Mouse (Mus musculus): ENCODE data around the gene Pak1ip1. TPM values are rescaled to one million over a fixed set of nuclear protein-coding genes. Genes with fewer than 3 reads are reported as not detected.

The Pak1ip1 gene
- polyA plus RNA-seq, 1 experiment from 2014 or later: 76.6 TPM

GRCm38 (mm10) chr13:41030098-41030497 lies 29.3 kb downstream of the Pak1ip1 start:
- H3K4me1 ChIP-seq (replicated peaks): peaks cover 41% of the 10 kb centered on the region
- no peaks in the 10 kb centered on the region for H3K27me3 ChIP-seq
- 27% methylated on average over 5 of the region's 5 CpGs for WGBS (ENCODE audit: insufficient replicate concordance)
- no peaks in the 10 kb centered on the region for H3K36me3 ChIP-seq
- ATAC-seq (ENCODE audit: low read depth) (peak; percentile 90), DNase-seq (no peak)
- H3K27ac ChIP-seq: peak overlapping the region; percentile 79
- H3K4me3 ChIP-seq (replicated peaks): no peak overlapping the region; the same call in 1 of the 2 replicates
- peak overlapping the region; percentile 47 for H3K9ac ChIP-seq
- peaks cover 6% of the 10 kb centered on the region; the same call in 1 of the 2 replicates for H3K9me3 ChIP-seq (replicated peaks)
- peak overlapping the region; percentile 50 for H3K4me2 ChIP-seq

- no peak for ATAC-seq (ENCODE audit: low read depth)
- no peak for DNase-seq
- WGBS (ENCODE audit: insufficient replicate concordance): 69% methylated on average over 4 of the region's 4 CpGs
- Histone ChIP-seq H3K27ac (no peak overlapping the region), H3K27me3 (no peaks in the 10 kb centered on the region; the same call in 1 of the 2 replicates), H3K4me3 (replicated peaks) (no peak overlapping the region), H3K9me3 (replicated peaks) (no peaks in the 10 kb centered on the region), H3K4me1 (replicated peaks) (no peaks in the 10 kb centered on the region), H3K9ac (no peak overlapping the region), H3K36me3 (no peaks in the 10 kb centered on the region), H3K4me2 (no peak overlapping the region)
These were observed 41.7 kb downstream of the Pak1ip1 start for GRCm38 (mm10) chr13:41042511-41042910.

- no peak overlapping the region for H3K4me3 ChIP-seq (replicated peaks)
- no peak overlapping the region for H3K27ac ChIP-seq
- WGBS (ENCODE audit: insufficient replicate concordance): 82% methylated on average over 8 of the region's 8 CpGs
- H3K9me3 ChIP-seq (replicated peaks): no peaks in the 10 kb centered on the region
- no peak overlapping the region for H3K9ac ChIP-seq
- ATAC-seq (ENCODE audit: low read depth) (no peak), DNase-seq (no peak)
- H3K4me1 ChIP-seq (replicated peaks): no peaks in the 10 kb centered on the region
- H3K27me3 ChIP-seq: no peaks in the 10 kb centered on the region; the same call in 1 of the 2 replicates
- H3K4me2 ChIP-seq: no peak overlapping the region
- H3K36me3 ChIP-seq: no peaks in the 10 kb centered on the region
These were observed 45.1 kb downstream of the Pak1ip1 start for GRCm38 (mm10) chr13:41045901-41046300.

DNA sequence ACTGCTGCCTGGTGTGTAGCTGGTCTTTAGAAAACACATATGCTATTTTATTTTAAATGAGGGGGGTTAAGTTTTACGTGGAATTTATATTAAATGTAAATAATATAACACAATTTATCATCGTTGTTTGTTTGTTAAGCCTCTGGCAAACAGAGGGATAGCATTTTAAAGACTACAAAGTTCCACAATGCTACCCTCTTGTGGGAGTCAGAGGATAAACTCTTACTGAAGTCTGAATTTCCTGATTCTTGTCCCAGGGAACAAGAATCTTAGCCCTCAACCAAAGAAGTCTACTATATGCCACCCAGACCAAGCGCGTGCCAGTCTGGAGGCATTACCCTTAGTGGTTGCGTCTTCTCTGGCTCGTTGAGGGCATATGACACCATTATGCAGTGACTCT lies 46.5 kb downstream of the Pak1ip1 start:
- no peaks in the 10 kb centered on the region for H3K4me1 ChIP-seq (replicated peaks)
- 69% methylated on average over 6 of the region's 6 CpGs for WGBS (ENCODE audit: insufficient replicate concordance)
- H3K9ac ChIP-seq: no peak overlapping the region

GRCm38 (mm10) chr13:41051965-41052364 lies 51.1 kb downstream of the Pak1ip1 start:
- H3K27ac ChIP-seq: no peak overlapping the region
- 0 out of 2 replicates have a peak, but pooled peaks cover 3% of the 10 kb centered on the region for H3K27me3 ChIP-seq
- H3K36me3 ChIP-seq: no peaks in the 10 kb centered on the region
- H3K9ac ChIP-seq: no peak overlapping the region
- ATAC-seq (ENCODE audit: low read depth): no peak
- no peak overlapping the region for H3K4me3 ChIP-seq (replicated peaks)
- WGBS (ENCODE audit: insufficient replicate concordance): 45% methylated on average over 5 of the region's 5 CpGs
- H3K4me1 ChIP-seq (replicated peaks): 0 out of 2 replicates have a peak, but pooled peaks cover 10% of the 10 kb centered on the region
- DNase-seq: no peak
- H3K4me2 ChIP-seq: no peak overlapping the region
- no peaks in the 10 kb centered on the region for H3K9me3 ChIP-seq (replicated peaks)

More for the DNA sequence above, 46.5 kb downstream of the Pak1ip1 start:
- ATAC-seq (ENCODE audit: low read depth) (no peak), DNase-seq (no peak)
- Histone ChIP-seq H3K36me3 (no peaks in the 10 kb centered on the region), H3K4me2 (no peak overlapping the region), H3K27ac (no peak overlapping the region), H3K9me3 (replicated peaks) (no peaks in the 10 kb centered on the region), H3K27me3 (peaks cover 3% of the 10 kb centered on the region; the same call in 1 of the 2 replicates), H3K4me3 (replicated peaks) (no peak overlapping the region)

Other genes with a start within 250 kb of the Pak1ip1 start
- 0.77 and 1.3 TPM in 2 replicates for gene Gcnt2, start 141.3 kb upstream of the Pak1ip1 start, polyA plus RNA-seq (2015; fragmentation: Nextera tagmentation; extraction: Ambion mirVana)
- gene Tmem14c, start 15.3 kb downstream of the Pak1ip1 start, polyA plus RNA-seq (2015; fragmentation: Nextera tagmentation; extraction: Ambion mirVana): 859 and 925 TPM in 2 replicates
- gene Mak, start 78.7 kb downstream of the Pak1ip1 start, polyA plus RNA-seq (2015; fragmentation: Nextera tagmentation; extraction: Ambion mirVana): 0.20 and 0.21 TPM in 2 replicates
- gene Gcm2, start 110.0 kb downstream of the Pak1ip1 start, polyA plus RNA-seq (2015; fragmentation: Nextera tagmentation; extraction: Ambion mirVana): not detected in 2 replicates
- gene Sycp2l, start 113.3 kb downstream of the Pak1ip1 start, polyA plus RNA-seq (2015; fragmentation: Nextera tagmentation; extraction: Ambion mirVana): not detected in 2 replicates
- gene Elovl2, start 219.4 kb downstream of the Pak1ip1 start, polyA plus RNA-seq (2015; fragmentation: Nextera tagmentation; extraction: Ambion mirVana): 24.3 and 34.8 TPM in 2 replicates
- gene Smim13, start 248.8 kb downstream of the Pak1ip1 start, polyA plus RNA-seq (2015; fragmentation: Nextera tagmentation; extraction: Ambion mirVana): 5.4 and 6.6 TPM in 2 replicates

Data from liver, embryonic 13.5 days (tissue).